Mouse (Mus musculus): ENCODE results near the gene Rita1.

Rita1 gene

DNA sequence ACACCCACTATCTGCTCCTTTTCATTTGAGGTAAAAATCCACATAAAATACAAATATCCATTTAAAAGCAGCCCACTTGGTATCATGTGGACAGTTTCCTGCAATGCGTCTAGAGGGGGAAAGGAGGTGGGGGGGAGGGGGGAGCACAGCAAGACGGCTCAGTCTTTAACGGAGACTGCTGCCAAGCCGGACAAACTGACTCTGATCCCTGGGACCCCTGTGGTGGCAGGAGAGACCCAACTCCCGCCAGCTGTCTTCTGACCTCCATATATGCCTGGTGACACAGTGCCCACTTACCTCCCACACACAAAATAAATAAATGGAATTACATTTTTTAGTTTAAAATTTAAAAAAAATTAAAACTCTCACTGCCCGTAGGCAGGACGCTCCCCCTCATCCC, 8.9 kb downstream of the Rita1 start:
- in situ Hi-C loops (cut with MboI, MseI), result no loop called here

DNA sequence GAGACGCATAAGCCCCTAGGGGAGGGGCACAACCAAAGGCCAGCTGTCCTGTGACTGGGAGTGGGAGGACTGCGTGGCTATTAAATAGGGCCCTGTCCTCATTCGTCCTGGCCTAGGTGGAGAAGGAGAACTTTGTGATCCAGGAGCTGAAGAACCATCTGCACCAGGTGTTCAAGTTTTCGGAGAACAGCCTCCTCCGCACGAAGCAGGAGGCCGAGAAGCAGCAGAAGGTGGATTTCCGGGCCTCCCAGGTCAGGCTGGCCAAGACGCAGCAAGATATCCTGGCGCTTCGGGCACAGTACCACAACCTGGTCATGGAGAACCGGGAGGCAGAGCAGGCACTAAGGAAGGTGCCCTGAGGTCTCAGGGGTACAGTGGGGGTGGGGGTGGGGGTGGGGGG, 10.2 kb downstream of the Rita1 start:
- in situ Hi-C loops (cut with MboI, MseI), result no loop called here

DNA sequence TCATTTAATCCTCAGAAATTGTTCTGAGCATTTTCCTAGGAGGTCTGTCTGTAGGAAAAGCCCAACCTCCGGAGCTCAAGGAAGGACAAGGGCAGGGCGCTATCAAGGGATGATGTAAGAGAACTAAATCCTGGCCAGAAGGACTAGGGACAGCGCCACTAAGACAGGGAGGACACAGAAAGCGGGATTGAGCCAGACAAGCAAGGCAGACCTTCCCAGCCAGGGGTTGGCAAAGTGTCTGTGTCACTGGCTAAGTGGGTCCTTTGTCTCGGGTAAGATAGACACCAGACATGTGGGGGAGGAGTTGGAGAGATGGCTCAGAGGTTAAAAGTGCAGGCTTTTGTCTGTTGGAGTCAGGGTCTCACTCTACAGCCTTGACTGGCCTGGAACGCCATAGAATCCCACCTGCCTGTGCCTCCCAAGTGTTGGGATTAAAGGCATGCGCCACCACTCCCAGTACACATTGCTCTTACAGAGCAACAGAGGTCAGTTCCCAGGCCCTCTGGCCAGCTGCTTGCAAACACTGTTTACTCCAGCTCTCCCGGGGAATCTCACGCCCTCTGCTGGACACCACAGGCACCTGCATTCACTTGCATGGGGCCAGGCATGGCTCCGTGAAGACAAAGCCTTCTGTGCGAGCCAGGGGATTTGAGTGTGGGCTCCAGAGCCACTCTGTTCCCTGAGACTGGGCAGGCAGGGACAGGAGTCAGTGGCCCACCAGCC, 11.3 kb downstream of the Rita1 start:
- in situ Hi-C loops (cut with MboI, MseI), result no loop called here

DNA sequence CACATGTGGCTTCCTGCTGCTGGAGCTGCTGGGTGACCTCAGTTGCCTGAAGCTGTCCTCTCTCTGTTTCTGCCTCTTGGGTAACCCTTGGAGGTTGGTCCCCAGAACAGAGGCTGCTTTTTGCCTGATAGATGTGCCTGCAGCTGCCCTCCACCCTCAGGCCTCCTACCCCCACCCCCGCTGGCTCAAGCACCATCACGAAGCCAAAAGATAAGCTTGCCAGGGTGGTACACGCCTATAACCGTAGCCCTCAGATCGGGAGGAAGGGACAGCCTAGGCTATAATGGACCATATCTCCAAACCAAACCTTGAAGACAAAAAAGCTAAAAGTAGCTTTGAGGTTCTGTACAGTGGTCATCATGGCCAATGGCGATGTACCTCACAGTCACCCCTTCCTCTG, 12.8 kb downstream of the Rita1 start:
- in situ Hi-C loops (cut with MboI, MseI), result loop anchor here (10.0 kb wide), 1 partner anchor 825 kb away; no protein-coding TSS in a partner anchor

DNA sequence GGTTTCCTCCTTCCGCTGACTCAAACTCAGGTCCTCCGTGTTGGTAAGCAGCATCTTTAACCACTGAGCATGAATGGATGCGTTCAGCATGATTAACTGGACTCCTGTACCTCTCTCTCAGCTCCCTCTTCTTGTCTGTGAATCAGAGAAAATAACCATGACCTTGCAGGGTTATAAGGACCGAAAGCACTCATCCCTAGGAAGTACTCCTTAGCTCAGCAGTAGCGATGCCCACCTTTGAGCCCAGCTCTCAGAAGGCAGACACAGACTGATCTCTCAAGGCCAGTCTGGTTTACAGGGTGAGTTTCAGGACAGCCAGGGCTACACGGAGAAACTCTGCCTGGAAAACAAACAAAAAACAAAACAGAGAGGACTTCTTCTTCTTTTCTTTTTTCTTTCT, 17.9 kb downstream of the Rita1 start:
- in situ Hi-C loops (cut with MboI, MseI), result loop anchor here (10.0 kb wide), 1 partner anchor 820 kb away; no protein-coding TSS in a partner anchor

- in situ Hi-C loops (cut with MboI, MseI), result loop anchor here (10.0 kb wide), 1 partner anchor 817 kb away; no protein-coding TSS in a partner anchor
These were observed 20.2 kb downstream of the Rita1 start for GRCm38 (mm10) chr5:120592141-120592540.

GRCm38 (mm10) chr5:120590356-120591010, 21.9 kb downstream of the Rita1 start:
- in situ Hi-C loops (cut with MboI, MseI), result loop anchor here (10.0 kb wide), 1 partner anchor 816 kb away; no protein-coding TSS in a partner anchor

GRCm38 (mm10) chr5:120588569-120589094, 23.8 kb downstream of the Rita1 start, which contains the start of the genes Tpcn1 and Iqcd:
TSS of gene Tpcn1 (minus strand) at chr5:120588673.
TSS of gene Iqcd (plus strand) at chr5:120589016.
- in situ Hi-C loops (cut with MboI, MseI), result loop anchor here (10.0 kb wide), 1 partner anchor 74 kb away; the partner anchor contains the start of gene Slc8b1

GRCm38 (mm10) chr5:120587940-120588568, 24.3 kb downstream of the Rita1 start:
- in situ Hi-C loops (cut with MboI, MseI), result loop anchor here (10.0 kb wide), 1 partner anchor 73 kb away; the partner anchor contains the start of gene Slc8b1

DNA sequence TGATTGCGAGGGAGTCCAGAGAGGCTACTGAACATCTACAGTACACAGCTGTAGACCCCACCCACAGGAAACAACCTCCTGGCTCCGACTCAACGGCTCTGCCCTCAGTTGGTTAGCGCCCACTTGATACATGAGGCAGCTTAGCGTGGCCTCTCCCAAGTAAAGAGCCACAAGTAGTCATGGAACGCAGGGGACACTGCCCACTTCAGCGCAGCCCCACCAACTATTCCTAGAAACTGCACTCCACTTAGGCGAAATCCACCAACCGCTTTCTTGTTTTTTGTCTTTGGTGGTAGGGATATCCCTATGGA, 24.8 kb downstream of the Rita1 start:
- in situ Hi-C loops (cut with MboI, MseI), result loop anchor here (10.0 kb wide), 1 partner anchor 73 kb away; the partner anchor contains the start of gene Slc8b1

DNA sequence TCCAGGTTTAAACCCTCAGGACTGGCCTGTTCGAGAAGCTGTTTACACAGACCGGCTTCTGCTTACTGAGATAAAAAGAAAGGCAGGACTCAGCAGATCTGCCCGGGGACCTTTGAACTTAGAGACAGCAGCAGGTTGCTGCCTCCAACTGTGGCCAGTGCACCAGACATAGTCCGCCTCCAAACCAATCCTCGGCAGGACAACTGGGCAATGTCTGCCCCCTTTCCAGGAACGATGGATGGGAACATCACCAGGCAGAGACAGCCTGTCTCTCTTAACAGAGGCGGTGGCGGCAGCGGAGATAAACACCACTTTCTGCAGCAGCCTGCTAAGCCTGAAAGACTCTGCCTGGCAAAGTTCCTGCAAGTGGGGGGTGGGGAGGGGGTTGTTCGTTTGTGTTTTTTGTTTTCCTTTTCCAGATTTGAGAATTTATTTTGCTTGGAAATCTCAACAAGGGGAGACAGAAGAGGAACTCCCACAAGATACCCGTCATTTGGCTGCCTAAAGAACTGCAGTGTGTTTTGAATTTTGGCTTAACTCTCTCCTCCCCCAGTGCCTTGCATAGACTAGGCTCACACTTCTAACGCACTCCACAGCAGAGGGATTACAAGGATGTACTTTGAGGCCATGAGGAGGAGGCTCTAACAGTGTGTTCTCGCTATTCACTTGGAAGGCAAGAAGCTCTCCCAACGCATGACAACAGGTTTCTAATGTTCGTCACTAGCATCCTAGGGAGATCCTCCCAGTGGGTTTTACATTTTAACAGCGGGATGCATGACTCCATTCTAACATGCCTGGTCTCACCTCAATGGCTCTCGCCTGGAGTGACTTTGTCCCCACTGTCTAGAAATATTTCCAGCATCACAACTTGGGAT, 25.4 kb downstream of the Rita1 start:
- in situ Hi-C loops (cut with MboI, MseI), result loop anchor here (10.0 kb wide), 1 partner anchor 72 kb away; the partner anchor contains the start of gene Slc8b1

DNA sequence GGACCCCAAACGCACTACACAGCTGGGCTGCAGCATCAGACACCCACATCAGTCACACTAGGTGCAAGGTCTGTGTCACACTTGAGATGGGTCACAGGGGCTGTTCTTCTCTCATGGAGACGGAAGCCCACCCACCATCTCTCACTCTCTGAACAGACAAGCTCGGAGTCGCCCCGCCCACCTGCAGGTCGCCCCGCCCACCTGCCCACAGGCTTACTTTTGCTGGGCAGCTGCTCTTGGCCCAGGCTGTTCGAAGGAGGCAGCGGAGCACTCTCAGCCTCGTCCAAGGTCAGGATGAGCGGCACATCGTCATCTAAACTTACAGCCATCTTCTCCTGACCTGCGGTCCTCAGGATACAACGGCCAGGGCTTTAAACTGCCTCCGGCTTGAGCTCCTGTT, 27.4 kb downstream of the Rita1 start:
- in situ Hi-C loops (cut with MboI, MseI), result loop anchor here (10.0 kb wide), 1 partner anchor 70 kb away; the partner anchor contains the start of gene Slc8b1

DNA sequence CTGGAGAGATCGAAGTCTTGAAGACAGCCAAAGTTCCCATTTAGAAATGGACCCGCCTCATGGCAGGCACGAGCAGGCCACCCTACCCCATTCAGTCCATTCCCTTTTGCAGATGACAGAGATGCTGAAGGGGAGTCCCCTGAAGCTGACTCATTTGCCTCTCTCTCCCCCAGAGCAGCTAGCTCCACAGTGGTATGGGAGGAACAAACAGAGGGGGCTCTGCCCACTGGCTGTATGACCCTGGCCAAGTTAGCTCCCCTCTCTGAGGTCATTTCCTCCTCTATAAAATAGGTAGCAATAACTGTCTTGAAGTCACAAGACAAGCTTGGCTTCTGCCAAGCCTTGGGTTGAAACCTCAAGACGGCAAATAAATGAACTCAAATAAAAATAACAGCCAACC, 28.9 kb downstream of the Rita1 start:
- in situ Hi-C loops (cut with MboI, MseI), result loop anchor here (10.0 kb wide), 1 partner anchor 69 kb away; the partner anchor contains the start of gene Slc8b1

GRCm38 (mm10) chr5:120582002-120582401, 30.4 kb downstream of the Rita1 start:
- in situ Hi-C loops (cut with MboI, MseI), result loop anchor here (10.0 kb wide), 1 partner anchor 67 kb away; the partner anchor contains the start of gene Slc8b1

DNA sequence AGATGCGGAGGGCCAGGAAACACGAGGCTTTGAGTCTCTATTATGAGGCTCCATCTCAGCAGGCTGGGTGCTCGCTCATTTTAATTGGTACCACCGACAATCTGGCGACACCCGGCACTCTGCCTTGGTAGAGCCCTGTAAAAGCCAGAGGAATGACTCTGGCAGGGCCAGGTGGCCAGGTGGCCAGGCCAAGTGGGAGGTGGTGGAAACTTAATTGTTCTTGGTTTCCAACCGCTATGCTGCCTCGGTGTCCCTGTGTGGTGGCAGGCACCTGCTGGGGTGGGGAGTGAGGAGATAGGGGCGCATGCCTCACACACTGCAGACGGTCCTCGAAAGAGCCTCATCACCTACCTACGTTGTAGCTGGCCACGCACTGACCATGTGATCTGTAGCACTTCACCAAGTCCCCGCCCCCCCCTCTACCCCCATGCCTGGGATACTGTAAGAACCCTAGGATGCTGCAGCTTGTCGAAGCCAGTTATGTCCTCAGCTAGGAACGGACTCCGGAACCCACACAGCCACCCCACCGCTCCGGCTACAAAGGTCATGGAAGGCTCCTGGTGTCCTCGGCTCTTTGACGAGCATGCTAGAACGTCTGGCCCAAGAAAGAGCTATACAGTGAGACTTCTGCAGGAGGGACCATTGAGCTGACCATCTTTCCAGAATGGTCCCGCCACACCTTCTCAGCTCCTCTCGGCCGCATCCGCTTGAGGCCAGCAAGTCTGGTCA, 32.3 kb downstream of the Rita1 start:
- in situ Hi-C loops (cut with MboI, MseI), result loop anchor here (10.0 kb wide), 1 partner anchor 65 kb away; the partner anchor contains the start of gene Slc8b1

- in situ Hi-C loops (cut with MboI, MseI), result no loop called here
These were observed 33.0 kb downstream of the Rita1 start for GRCm38 (mm10) chr5:120579211-120579897.

DNA sequence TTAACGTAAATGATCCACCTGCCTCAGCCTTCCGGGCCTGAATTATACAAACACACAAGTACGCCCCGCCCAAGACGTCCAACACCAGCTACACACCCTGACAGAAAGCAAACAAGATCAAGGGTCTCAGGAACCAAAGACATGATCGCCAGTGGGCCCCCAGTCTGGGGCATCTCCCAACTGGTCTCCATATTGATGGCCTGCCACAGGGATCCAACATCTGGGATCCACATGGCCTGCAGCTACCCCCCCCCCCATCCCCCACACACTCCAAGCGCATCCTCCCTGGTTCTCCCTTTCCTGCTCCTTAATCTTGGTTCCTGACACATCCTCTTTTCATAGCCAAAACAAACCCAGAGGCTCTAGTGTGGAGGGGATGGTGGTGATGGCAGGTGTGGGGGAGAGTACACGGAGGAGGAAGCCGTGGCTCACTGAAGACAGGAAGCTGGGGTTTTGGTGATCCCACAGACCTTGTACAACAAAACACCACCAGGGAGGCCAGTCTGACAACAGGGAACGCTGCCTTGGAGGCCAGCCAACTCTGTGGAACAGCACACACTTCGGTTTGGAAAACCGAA, 33.8 kb downstream of the Rita1 start:
- in situ Hi-C loops (cut with MboI, MseI), result no loop called here

DNA sequence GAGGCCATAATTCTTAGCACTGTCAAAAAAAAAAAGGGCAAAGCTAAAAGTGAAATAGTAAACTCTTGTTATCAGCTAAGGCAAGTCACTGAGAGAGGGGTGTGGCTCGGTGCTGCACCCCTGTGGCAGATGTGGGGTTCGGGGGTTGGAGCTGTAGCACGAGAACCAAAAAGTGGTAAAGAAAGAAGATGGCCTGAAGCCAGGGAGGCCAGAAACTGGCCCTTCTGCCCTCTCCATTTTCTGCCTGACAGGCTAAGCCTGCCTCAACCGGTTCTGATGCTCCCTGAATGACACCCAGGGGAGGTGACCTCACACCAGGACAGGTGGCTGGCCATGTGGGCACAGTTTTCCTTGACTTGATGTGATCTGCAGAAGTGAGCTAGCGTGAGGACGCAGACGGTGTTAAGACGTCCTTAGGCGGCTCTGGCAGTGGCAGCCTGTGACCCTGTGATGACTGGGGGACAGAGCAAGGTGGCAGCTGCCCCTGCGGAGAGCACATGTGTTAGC, 34.4 kb downstream of the Rita1 start:
- in situ Hi-C loops (cut with MboI, MseI), result no loop called here

GRCm38 (mm10) chr5:120576781-120577301, 35.5 kb downstream of the Rita1 start:
- in situ Hi-C loops (cut with MboI, MseI), result no loop called here

Data from regulatory T cell (primary cell).